Mouse (Mus musculus) myocyte (in vitro differentiated cells): Measurements from ENCODE around the gene Spo11.

ENCODE experiments used
- CEBPB ChIP-seq: IDR thresholded peaks from 2 replicates; pipeline ENCODE4 v1.6.1; 2011; ENCODE audit warnings: mild to moderate bottlenecking, moderate library complexity; ENCODE audit not compliant: poor library complexity, insufficient read depth, severe bottlenecking
- E2F4 ChIP-seq: IDR thresholded peaks from one replicate; pipeline ENCODE4 v1.6.1; 2011; ENCODE audit warnings: mild to moderate bottlenecking, control low read depth, moderate library complexity; ENCODE audit not compliant: insufficient read depth
- MAX ChIP-seq: IDR thresholded peaks from one replicate; pipeline ENCODE4 v1.6.1; 2011; ENCODE audit warnings: low read depth, mild to moderate bottlenecking, control low read depth
- POLR2A ChIP-seq: IDR thresholded peaks from one replicate; pipeline ENCODE4 v1.6.1; 2011; ENCODE audit warnings: low read depth, mild to moderate bottlenecking, control low read depth, moderate library complexity; ENCODE audit not compliant: insufficient read length
- SRF ChIP-seq: IDR thresholded peaks from one replicate; pipeline ENCODE4 v1.6.1; 2011; ENCODE audit warnings: low read depth; ENCODE audit not compliant: control insufficient read depth, insufficient read length
- TCF12 ChIP-seq: IDR thresholded peaks from one replicate; pipeline ENCODE4 v1.6.1; 2011; ENCODE audit warnings: mild to moderate bottlenecking, control low read depth; ENCODE audit not compliant: poor library complexity, insufficient read depth, severe bottlenecking
- USF1 ChIP-seq: IDR thresholded peaks from one replicate; pipeline ENCODE4 v1.6.1; 2011; ENCODE audit warnings: low read depth, mild to moderate bottlenecking, control low read depth, moderate library complexity

DNA sequence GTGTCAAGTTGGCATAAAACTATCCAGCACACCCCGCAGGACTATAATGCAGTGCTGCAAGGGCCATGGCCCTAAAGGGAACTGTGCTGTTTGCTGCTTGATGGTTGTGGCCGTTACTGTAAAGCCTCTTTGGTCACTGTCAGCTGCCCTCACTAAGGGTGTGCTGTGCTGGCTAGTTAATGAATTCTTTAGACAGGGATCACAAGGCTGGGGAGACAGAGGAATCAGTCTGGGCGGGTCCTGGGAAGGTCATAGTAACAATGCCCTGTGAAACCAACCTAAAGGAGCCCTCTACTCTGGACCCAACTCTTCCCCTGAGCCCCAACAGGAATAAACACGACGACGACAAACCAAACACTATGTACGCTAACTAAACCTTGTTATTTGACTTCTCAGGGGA is 21.0 kb downstream of the Spo11 start:
- no peak for TF ChIP-seq CEBPB
- no peak for TF ChIP-seq TCF12
- no peak for TF ChIP-seq USF1
- no peak for TF ChIP-seq SRF
- no peak for TF ChIP-seq POLR2A
- no peak for TF ChIP-seq MAX
- TF ChIP-seq E2F4 = no peak
